Mouse (Mus musculus): ENCODE measurements around the gene Zfp276.

- no peak for TF ChIP-seq CTCF (IDR thresholded peaks at IDR 0.05; ENCODE audit: low read depth)
- no peak for TF ChIP-seq EP300 (IDR thresholded peaks at IDR 0.05; ENCODE audit: low read depth)
Observed at GRCm38 (mm10) chr8:123278445-123278844, 24.4 kb downstream of the Zfp276 start.

Data from liver, postnatal 0 days (tissue).